Mouse (Mus musculus) forebrain, postnatal 0 days (tissue): Measurements from ENCODE around the gene Prdm5. TPM values are rescaled to one million over a fixed set of nuclear protein-coding genes. Genes with fewer than 3 reads are reported as not detected.

Experiments used
- ATAC-seq: fragments of 200-750 bp; cut with Nextera tagmentation; 2 replicates; pipeline ENCODE4 v1.8.0; 2017; ENCODE audit warnings: mild to moderate bottlenecking, moderate library complexity
- DNase-seq: peaks from one replicate; pipeline ENCODE4 v3.0.0-alpha.2; 2015
- H3K27ac ChIP-seq: fragments of 300-500 bp; sonication (generic); 2 replicates; pipeline ENCODE4 v1.5.1; 2014; ENCODE audit warnings: low read depth, mild to moderate bottlenecking, antibody characterized with exemption, low read length, moderate library complexity, mixed read lengths
- H3K27me3 ChIP-seq: fragments of 300-500 bp; sonication (generic); 2 replicates; pipeline ENCODE4 v1.6.1; 2014; ENCODE audit warnings: mild to moderate bottlenecking, low read length, mixed read lengths; ENCODE audit not compliant: insufficient read depth
- H3K36me3 ChIP-seq: fragments of 300-500 bp; sonication (generic); 2 replicates; pipeline ENCODE4 v1.6.1; 2014; ENCODE audit warnings: mild to moderate bottlenecking, moderate library complexity; ENCODE audit not compliant: insufficient read depth
- H3K4me1 ChIP-seq: fragments of 300-500 bp; sonication (generic); 2 replicates; pipeline ENCODE4 v1.6.1; 2014; ENCODE audit warnings: antibody characterized with exemption; ENCODE audit not compliant: insufficient read depth
- H3K4me2 ChIP-seq: fragments of 300-500 bp; sonication (generic); 2 replicates; pipeline ENCODE4 v1.6.1; 2014; ENCODE audit warnings: low read depth, mild to moderate bottlenecking, moderate library complexity
- H3K4me3 ChIP-seq: fragments of 300-500 bp; sonication (generic); 2 replicates; pipeline ENCODE4 v1.5.1; 2014; ENCODE audit warnings: low read depth, low read length, mixed read lengths
- H3K9ac ChIP-seq: fragments of 300-500 bp; sonication (generic); 2 replicates; pipeline ENCODE4 v1.6.1; 2014; ENCODE audit warnings: mild to moderate bottlenecking
- H3K9me3 ChIP-seq: fragments of 300-500 bp; sonication (generic); 2 replicates; pipeline ENCODE4 v1.6.1; 2016; ENCODE audit warnings: low read length
- CTCF ChIP-seq: sonication (generic); IDR thresholded peaks from 2 replicates; pipeline ENCODE4 v1.5.1; 2016; ENCODE audit warnings: antibody characterized with exemption, control low read depth, low read depth
- WGBS: fragments of 180-500 bp; shearing (Covaris S2); extraction: QIAGEN DNeasy Blood & Tissue Kit; methylation state at CpG from one replicate; pipeline ENCODE4 v1.1.7; 2014; 5-methylcytosine and 5-hydroxymethylcytosine counted together
- polyA plus RNA-seq: library from polyadenylated mRNA; unstranded; fragments of >200 nt; fragmentation: Nextera tagmentation; extraction: Ambion mirVana; gene quantifications from 2 replicates; pipeline ENCODE4 v1.2.1, GENCODE M21; 2015
- total RNA-seq: library from RNA; depleted of rRNA; stranded (reverse); fragments of >200 nt; gene quantifications from 2 replicates; pipeline ENCODE4 v1.2.3, GENCODE M21; 2014

The Prdm5 gene
- total and polyA plus RNA-seq, 2 experiments from 2014 or later: 3.6 to 8.7 TPM

GRCm38 (mm10) chr6:65854585-65854984, 75.8 kb downstream of the Prdm5 start:
- no peak for DNase-seq
- no peak for TF ChIP-seq CTCF
- no peak overlapping the region for H3K9ac ChIP-seq
- no peak overlapping the region for H3K4me2 ChIP-seq
- no peak overlapping the region for H3K27ac ChIP-seq
- H3K36me3 ChIP-seq: no peaks in the 10 kb centered on the region
- no peaks in the 10 kb centered on the region for H3K4me1 ChIP-seq
- H3K4me3 ChIP-seq: no peak overlapping the region
- ATAC-seq: peak; percentile 32; the same call in 1 of the 2 replicates
- H3K27me3 ChIP-seq: no peaks in the 10 kb centered on the region
- 44% methylated on average over 4 of the region's 4 CpGs for WGBS
- H3K9me3 ChIP-seq: no peaks in the 10 kb centered on the region

- no peak overlapping the region for H3K9ac ChIP-seq
- H3K27me3 ChIP-seq: no peaks in the 10 kb centered on the region
- 58% methylated on average over 5 of the region's 5 CpGs for WGBS
- H3K27ac ChIP-seq: no peak overlapping the region
- no peaks in the 10 kb centered on the region for H3K9me3 ChIP-seq
- no peaks in the 10 kb centered on the region; the same call in 1 of the 2 replicates for H3K4me1 ChIP-seq
- no peak for TF ChIP-seq CTCF
- no peak overlapping the region for H3K4me3 ChIP-seq
- peak; percentile 47; the same call in 1 of the 2 replicates for ATAC-seq
- DNase-seq: peak; percentile 51
- no peaks in the 10 kb centered on the region for H3K36me3 ChIP-seq
- no peak overlapping the region for H3K4me2 ChIP-seq
Measured at GRCm38 (mm10) chr6:65860609-65861008, 81.8 kb downstream of the Prdm5 start.

GRCm38 (mm10) chr6:65862836-65863235, 84.0 kb downstream of the Prdm5 start:
- ATAC-seq (no peak), DNase-seq (no peak)
- Histone ChIP-seq H3K4me2 (no peak overlapping the region), H3K4me3 (no peak overlapping the region), H3K9ac (no peak overlapping the region), H3K27ac (no peak overlapping the region), H3K9me3 (no peaks in the 10 kb centered on the region), H3K27me3 (no peaks in the 10 kb centered on the region), H3K4me1 (no peaks in the 10 kb centered on the region; the same call in 1 of the 2 replicates), H3K36me3 (no peaks in the 10 kb centered on the region)
- WGBS: 89% methylated on average over 3 of the region's 3 CpGs
- TF ChIP-seq CTCF: no peak

- H3K9me3 ChIP-seq: no peaks in the 10 kb centered on the region
- no peak for DNase-seq
Measured at GRCm38 (mm10) chr6:65864233-65864632, 85.4 kb downstream of the Prdm5 start.

GRCm38 (mm10) chr6:65864919-65865318, 86.1 kb downstream of the Prdm5 start:
- peak; percentile 30 for TF ChIP-seq CTCF
- 81% methylated on average over 5 of the region's 5 CpGs for WGBS
- H3K27me3 ChIP-seq: no peaks in the 10 kb centered on the region
- no peaks in the 10 kb centered on the region for H3K9me3 ChIP-seq
- H3K4me1 ChIP-seq: no peaks in the 10 kb centered on the region; the same call in 1 of the 2 replicates
- DNase-seq (no peak), ATAC-seq (no peak)
- no peak overlapping the region for H3K9ac ChIP-seq
- no peaks in the 10 kb centered on the region for H3K36me3 ChIP-seq
- H3K27ac ChIP-seq: no peak overlapping the region
- H3K4me3 ChIP-seq: no peak overlapping the region
- H3K4me2 ChIP-seq: no peak overlapping the region

More at GRCm38 (mm10) chr6:65864233-65864632, 85.4 kb downstream of the Prdm5 start:
- 90% methylated on average over 3 of the region's 3 CpGs for WGBS
- ATAC-seq: no peak
- H3K27me3 ChIP-seq: no peaks in the 10 kb centered on the region
- H3K36me3 ChIP-seq: no peaks in the 10 kb centered on the region
- H3K9ac ChIP-seq: no peak overlapping the region
- no peak overlapping the region for H3K4me2 ChIP-seq
- no peak overlapping the region for H3K27ac ChIP-seq
- no peak for TF ChIP-seq CTCF
- H3K4me1 ChIP-seq: no peaks in the 10 kb centered on the region; the same call in 1 of the 2 replicates
- no peak overlapping the region for H3K4me3 ChIP-seq

GRCm38 (mm10) chr6:65865861-65866260, 87.1 kb downstream of the Prdm5 start:
- no peak for TF ChIP-seq CTCF
- ATAC-seq: no peak

GRCm38 (mm10) chr6:65871754-65872278, 93.0 kb downstream of the Prdm5 start:
- Histone ChIP-seq H3K27ac (no peak overlapping the region), H3K4me1 (no peaks in the 10 kb centered on the region), H3K4me2 (no peak overlapping the region), H3K4me3 (no peak overlapping the region), H3K27me3 (no peaks in the 10 kb centered on the region), H3K9ac (no peak overlapping the region), H3K36me3 (no peaks in the 10 kb centered on the region), H3K9me3 (no peaks in the 10 kb centered on the region)
- ATAC-seq: no peak
- no peak for TF ChIP-seq CTCF
- 71% methylated on average over 6 of the region's 6 CpGs for whole genome bisulfite sequencing
- DNase-seq: no peak

More at GRCm38 (mm10) chr6:65865861-65866260, 87.1 kb downstream of the Prdm5 start:
- Histone ChIP-seq H3K9ac (no peak overlapping the region), H3K4me3 (no peak overlapping the region), H3K36me3 (no peaks in the 10 kb centered on the region), H3K27me3 (no peaks in the 10 kb centered on the region), H3K4me2 (no peak overlapping the region), H3K27ac (no peak overlapping the region), H3K4me1 (no peaks in the 10 kb centered on the region), H3K9me3 (no peaks in the 10 kb centered on the region)
- 93% methylated on average over 4 of the region's 4 CpGs for WGBS
- DNase-seq: no peak
